Comparison of ENCODE assay signal across 31 mouse cellular contexts in genomic region chrX:136607395-136607794, GRCm38 (mm10). TPM values are rescaled to one million over a fixed set of nuclear protein-coding genes. Genes with fewer than 3 reads are reported as not detected.
DNase-seq lines count a peak whose midpoint lies in the region; ATAC-seq and TF ChIP-seq lines count a peak whose summit lies in the region.
"Had no signal": no experiment of that assay in that cellular context is flagged by ENCODE, and none has a peak within 500 bp of the region (broad histone marks: within the 10 kb centered on the region; RNA-seq: fewer than 3 reads in every experiment).

No protein-coding gene starts in this region.

- 41% methylated on average over 3 of the region's 3 CpGs for WGBS in forebrain, embryonic 11.5 days
- 38% methylated on average over 3 of the region's 3 CpGs for WGBS in forebrain, embryonic 16.5 days
- WGBS in midbrain, postnatal 0 days = 39% methylated on average over 3 of the region's 3 CpGs
- 38% methylated on average over 3 of the region's 3 CpGs for WGBS in midbrain, embryonic 16.5 days
- WGBS in forebrain, postnatal 0 days = 47% methylated on average over 3 of the region's 3 CpGs
- 78% methylated on average over 3 of the region's 3 CpGs for WGBS in stomach, postnatal 0 days

- H3K9ac ChIP-seq in forebrain, embryonic 11.5 days (ENCODE audit: low read length) = no peak overlapping the region
- no peak overlapping the region for H3K9ac ChIP-seq in forebrain, embryonic 16.5 days (replicated peaks; ENCODE audit: low read depth, low read length)
- H3K9ac ChIP-seq in midbrain, postnatal 0 days (replicated peaks; ENCODE audit: low read length, poor library complexity, severe bottlenecking) = no peak overlapping the region
- H3K9ac ChIP-seq in midbrain, embryonic 16.5 days (ENCODE audit: low read depth, low read length) = no peak overlapping the region
- no peak overlapping the region for H3K9ac ChIP-seq in forebrain, postnatal 0 days
- no peak overlapping the region for H3K9ac ChIP-seq in stomach, postnatal 0 days (ENCODE audit: low read length)
- H3K9ac ChIP-seq: kidney, embryonic 15.5 days; limb, embryonic 13.5 days; lung, embryonic 15.5 days had no signal

- no peak for TF ChIP-seq CTCF in midbrain, postnatal 0 days (IDR thresholded peaks at IDR 0.05)
- no peak for TF ChIP-seq CTCF in forebrain, postnatal 0 days (IDR thresholded peaks at IDR 0.05; ENCODE audit: low read depth)
- no peak for TF ChIP-seq CTCF in stomach, postnatal 0 days (IDR thresholded peaks at IDR 0.05; ENCODE audit: low read depth)

- DNase-seq in forebrain, embryonic 11.5 days (ENCODE audit: low spot score) = no peak
- peak; percentile 15 for DNase-seq in midbrain, postnatal 0 days (ENCODE audit: low spot score)
- DNase-seq in embryo, embryonic 10.5 days (ENCODE audit: low spot score) = peak; percentile 7
- DNase-seq in forebrain, postnatal 0 days = peak; percentile 5
- DNase-seq in stomach, postnatal 0 days (ENCODE audit: low spot score) = no peak
- DNase-seq: adrenal gland, adult 2 months; adrenal gland, postnatal 36 days; cerebellum, adult 2 months; cerebellum, postnatal 14 days; gastrocnemius, postnatal 14 days; heart, adult 11 months; heart, postnatal 36 days; kidney, adult 18-20 months; kidney, postnatal 25 days; right cerebral cortex, adult 18-20 months; right cerebral cortex, postnatal 4 days; thymus, adult 2 months; thymus, postnatal 4 days had no signal

- no peak overlapping the region for H3K27ac ChIP-seq in forebrain, embryonic 11.5 days (ENCODE audit: low read depth, low read length)
- H3K27ac ChIP-seq in forebrain, embryonic 16.5 days (ENCODE audit: low read length) = no peak overlapping the region
- H3K27ac ChIP-seq in midbrain, postnatal 0 days (ENCODE audit: low read depth, low read length) = no peak overlapping the region
- no peak overlapping the region for H3K27ac ChIP-seq in midbrain, embryonic 16.5 days (ENCODE audit: low read length)
- no peak overlapping the region for H3K27ac ChIP-seq in forebrain, postnatal 0 days (ENCODE audit: low read depth, low read length)
- H3K27ac ChIP-seq in stomach, postnatal 0 days (replicated peaks) = no peak overlapping the region
- H3K27ac ChIP-seq: kidney, embryonic 15.5 days; left cerebral cortex, adult 2 months; limb, embryonic 13.5 days; lung, embryonic 15.5 days had no signal

- TF ChIP-seq EP300 in stomach, postnatal 0 days (optimal IDR thresholded peaks at IDR 0.05) = no peak

- H3K4me3 ChIP-seq in forebrain, embryonic 11.5 days (ENCODE audit: low read depth, low read length) = no peak overlapping the region
- H3K4me3 ChIP-seq in forebrain, embryonic 16.5 days (replicated peaks; ENCODE audit: low read length) = no peak overlapping the region
- H3K4me3 ChIP-seq in midbrain, postnatal 0 days (ENCODE audit: low read depth, low read length) = no peak overlapping the region
- no peak overlapping the region for H3K4me3 ChIP-seq in midbrain, embryonic 16.5 days (ENCODE audit: low read depth, low read length)
- no peak overlapping the region for H3K4me3 ChIP-seq in forebrain, postnatal 0 days (ENCODE audit: low read depth, low read length)
- H3K4me3 ChIP-seq in stomach, postnatal 0 days (ENCODE audit: low read depth, low read length) = no peak overlapping the region
- H3K4me3 ChIP-seq: erythroblast, embryonic 14.5 days; kidney, embryonic 15.5 days; left cerebral cortex, adult 2 months; limb, embryonic 13.5 days; lung, embryonic 15.5 days had no signal

- peak; percentile 64 for ATAC-seq in forebrain, embryonic 11.5 days (replicated peaks; ENCODE audit: low FRiP score)
- ATAC-seq in forebrain, embryonic 16.5 days = no peak
- no peak for ATAC-seq in midbrain, postnatal 0 days (ENCODE audit: low FRiP score)
- ATAC-seq in midbrain, embryonic 16.5 days = no peak
- ATAC-seq in forebrain, postnatal 0 days = peak; percentile 51
- ATAC-seq in stomach, postnatal 0 days (ENCODE audit: low FRiP score, low TSS enrichment) = no peak
- ATAC-seq in granulocyte monocyte progenitor cell, adult 5-6 weeks (replicated peaks; ENCODE audit: poor library complexity, severe bottlenecking) = no peak
- ATAC-seq: activated CD4-positive, CD25-positive, alpha-beta regulatory T cell, adult 4 months; hindbrain, embryonic 16.5 days had no signal

- no peaks in the 10 kb centered on the region for H3K36me3 ChIP-seq in forebrain, embryonic 11.5 days (ENCODE audit: control insufficient read depth, insufficient read depth, low read length)
- no peaks in the 10 kb centered on the region for H3K36me3 ChIP-seq in forebrain, embryonic 16.5 days (ENCODE audit: control insufficient read depth, insufficient read depth)
- H3K36me3 ChIP-seq in midbrain, postnatal 0 days (ENCODE audit: insufficient read depth, low read length) = no peaks in the 10 kb centered on the region
- H3K36me3 ChIP-seq in midbrain, embryonic 16.5 days (ENCODE audit: control insufficient read depth, insufficient read depth, low read length) = no peaks in the 10 kb centered on the region
- no peaks in the 10 kb centered on the region for H3K36me3 ChIP-seq in forebrain, postnatal 0 days (ENCODE audit: insufficient read depth)
- no peaks in the 10 kb centered on the region for H3K36me3 ChIP-seq in stomach, postnatal 0 days (ENCODE audit: control insufficient read depth, insufficient read depth, low read length)
- H3K36me3 ChIP-seq: kidney, embryonic 15.5 days; limb, embryonic 13.5 days; lung, embryonic 15.5 days had no signal

- H3K4me2 ChIP-seq in forebrain, embryonic 11.5 days (ENCODE audit: low read depth, low read length, severe bottlenecking) = no peak overlapping the region
- H3K4me2 ChIP-seq in forebrain, embryonic 16.5 days (ENCODE audit: low read length) = no peak overlapping the region
- H3K4me2 ChIP-seq in midbrain, postnatal 0 days (ENCODE audit: low read depth, low read length, poor library complexity, severe bottlenecking) = no peak overlapping the region
- no peak overlapping the region for H3K4me2 ChIP-seq in midbrain, embryonic 16.5 days (ENCODE audit: low read length)
- no peak overlapping the region for H3K4me2 ChIP-seq in forebrain, postnatal 0 days (ENCODE audit: low read depth)
- no peak overlapping the region for H3K4me2 ChIP-seq in stomach, postnatal 0 days (replicated peaks; ENCODE audit: low read depth)
- H3K4me2 ChIP-seq: heart, embryonic 11.5 days; kidney, embryonic 15.5 days; limb, embryonic 13.5 days; liver, embryonic 11.5 days; lung, embryonic 15.5 days had no signal

- H3K27me3 ChIP-seq in forebrain, embryonic 11.5 days (ENCODE audit: control insufficient read depth, insufficient read depth, low read length) = no peaks in the 10 kb centered on the region
- no peaks in the 10 kb centered on the region for H3K27me3 ChIP-seq in forebrain, embryonic 16.5 days (replicated peaks; ENCODE audit: control insufficient read depth, insufficient read depth, low read length)
- H3K27me3 ChIP-seq in midbrain, postnatal 0 days (ENCODE audit: insufficient read depth, low read length) = no peaks in the 10 kb centered on the region
- H3K27me3 ChIP-seq in midbrain, embryonic 16.5 days (ENCODE audit: control insufficient read depth, insufficient read depth, low read depth, low read length) = no peaks in the 10 kb centered on the region
- H3K27me3 ChIP-seq in forebrain, postnatal 0 days (ENCODE audit: insufficient read depth, low read length) = no peaks in the 10 kb centered on the region
- no peaks in the 10 kb centered on the region for H3K27me3 ChIP-seq in stomach, postnatal 0 days (ENCODE audit: control insufficient read depth, insufficient read depth, low read length)

- no peaks in the 10 kb centered on the region for H3K9me3 ChIP-seq in forebrain, embryonic 11.5 days (ENCODE audit: control insufficient read depth, low read length)
- H3K9me3 ChIP-seq in forebrain, embryonic 16.5 days (ENCODE audit: control insufficient read depth, low read length) = no peaks in the 10 kb centered on the region
- H3K9me3 ChIP-seq in midbrain, postnatal 0 days (ENCODE audit: low read length) = no peaks in the 10 kb centered on the region
- no peaks in the 10 kb centered on the region for H3K9me3 ChIP-seq in midbrain, embryonic 16.5 days (replicated peaks; ENCODE audit: control insufficient read depth, low read length, poor library complexity, severe bottlenecking)
- no peaks in the 10 kb centered on the region for H3K9me3 ChIP-seq in forebrain, postnatal 0 days (ENCODE audit: low read length)
- H3K9me3 ChIP-seq in stomach, postnatal 0 days (ENCODE audit: control insufficient read depth, low read length) = no peaks in the 10 kb centered on the region
- H3K9me3 ChIP-seq: kidney, embryonic 15.5 days; limb, embryonic 13.5 days; lung, embryonic 15.5 days had no signal

- no peaks in the 10 kb centered on the region for H3K4me1 ChIP-seq in forebrain, embryonic 11.5 days (replicated peaks; ENCODE audit: control insufficient read depth, insufficient read depth, low read length)
- H3K4me1 ChIP-seq in forebrain, embryonic 16.5 days (replicated peaks; ENCODE audit: control insufficient read depth, insufficient read depth, low read length) = no peaks in the 10 kb centered on the region
- no peaks in the 10 kb centered on the region for H3K4me1 ChIP-seq in midbrain, postnatal 0 days (ENCODE audit: insufficient read depth, low read length)
- no peaks in the 10 kb centered on the region for H3K4me1 ChIP-seq in midbrain, embryonic 16.5 days (ENCODE audit: control insufficient read depth, insufficient read depth, low read length)
- no peaks in the 10 kb centered on the region for H3K4me1 ChIP-seq in forebrain, postnatal 0 days (ENCODE audit: insufficient read depth)
- H3K4me1 ChIP-seq in stomach, postnatal 0 days (replicated peaks; ENCODE audit: control insufficient read depth, insufficient read depth) = no peaks in the 10 kb centered on the region
- H3K4me1 ChIP-seq: kidney, embryonic 15.5 days; limb, embryonic 13.5 days; lung, embryonic 15.5 days had no signal

RNA-seq across cellular contexts. Expression of gene Tceal3, which starts 16.8 kb away (rescaled TPM):
- polyA plus RNA-seq in forebrain, embryonic 11.5 days (2014; fragmentation: Nextera tagmentation; extraction: Ambion mirVana) = 9.9 and 12.7 TPM in 2 replicates
- polyA plus RNA-seq in forebrain, embryonic 16.5 days (2015; fragmentation: Nextera tagmentation; extraction: Ambion mirVana) = 49.1 and 56.4 TPM in 2 replicates
- total RNA-seq in midbrain, postnatal 0 days (2014; rRNA removed) = 34.6 and 39.3 TPM in 2 replicates
- 101 and 109 TPM in 2 replicates for polyA plus RNA-seq in midbrain, postnatal 0 days (2015; fragmentation: Nextera tagmentation; extraction: Ambion mirVana)
- polyA plus RNA-seq in midbrain, embryonic 16.5 days (2015; fragmentation: Nextera tagmentation; extraction: Ambion mirVana) = 106 and 114 TPM in 2 replicates
- total RNA-seq in forebrain, postnatal 0 days (2014; rRNA removed) = 47.3 and 49.8 TPM in 2 replicates
- 78.4 and 81.2 TPM in 2 replicates for polyA plus RNA-seq in forebrain, postnatal 0 days (2015; fragmentation: Nextera tagmentation; extraction: Ambion mirVana)
- 6.9 and 8.0 TPM in 2 replicates for polyA plus RNA-seq in stomach, postnatal 0 days (2015; fragmentation: Nextera tagmentation; extraction: Ambion mirVana)
- not detected in 2 replicates for total RNA-seq in granulocyte monocyte progenitor cell, adult 5-6 weeks (2014; fragmentation: Nextera tagmentation)
- total RNA-seq in granulocyte monocyte progenitor cell, adult 5-6 weeks (2017) = not detected in 2 replicates
- total RNA-seq: neutrophil, adult 5-6 weeks had no signal
- polyA plus RNA-seq: erythroblast, embryonic 14.5 days had no signal

Comparison
In these comparisons a context has a peak if more than half of its experiments do, and no peak if none do; other contexts are left out.
1. ATAC-seq: peak in forebrain, embryonic 11.5 days (single experiment) and forebrain, postnatal 0 days (single experiment); none in forebrain, embryonic 16.5 days (single experiment), midbrain, postnatal 0 days (single experiment), midbrain, embryonic 16.5 days (single experiment), stomach, postnatal 0 days (single experiment) and granulocyte monocyte progenitor cell, adult 5-6 weeks (single experiment).
2. DNase-seq: peak in midbrain, postnatal 0 days (single experiment), embryo, embryonic 10.5 days (single experiment) and forebrain, postnatal 0 days (single experiment); none in forebrain, embryonic 11.5 days (single experiment) and stomach, postnatal 0 days (single experiment).